Mouse (Mus musculus) heart, embryonic 11.5 days (tissue): Measurements from ENCODE around the gene Mapk8ip2. TPM values are rescaled to one million over a fixed set of nuclear protein-coding genes. Genes with fewer than 3 reads are reported as not detected.

Source experiments
- ATAC-seq: fragments of 200-750 bp; cut with Nextera tagmentation; replicated peaks from 2 replicates; pipeline ENCODE4 v1.8.0; 2017; ENCODE audit warnings: moderate library complexity; ENCODE audit not compliant: insufficient number of reproducible peaks, low FRiP score, low TSS enrichment
- H3K27ac ChIP-seq: fragments of 300-500 bp; sonication (generic); 2 replicates; pipeline ENCODE4 v1.5.1; 2014; ENCODE audit warnings: mild to moderate bottlenecking, low read depth, low read length
- H3K27me3 ChIP-seq: fragments of 300-500 bp; sonication (generic); 2 replicates; pipeline ENCODE4 v1.6.1; 2014; ENCODE audit warnings: mild to moderate bottlenecking, low read length, mixed read lengths; ENCODE audit not compliant: control insufficient read depth, insufficient read depth
- H3K36me3 ChIP-seq: fragments of 300-500 bp; sonication (generic); 2 replicates; pipeline ENCODE4 v1.6.1; 2014; ENCODE audit warnings: mild to moderate bottlenecking, low read length, moderate library complexity, mixed read lengths; ENCODE audit not compliant: control insufficient read depth, insufficient read depth
- H3K4me1 ChIP-seq: fragments of 300-500 bp; sonication (generic); 2 replicates; pipeline ENCODE4 v1.6.1; 2014; ENCODE audit warnings: low read length; ENCODE audit not compliant: control insufficient read depth, insufficient read depth
- H3K4me2 ChIP-seq: fragments of 300-500 bp; sonication (generic); 2 replicates; pipeline ENCODE4 v1.6.1; 2014; ENCODE audit warnings: mild to moderate bottlenecking, moderate library complexity
- H3K4me3 ChIP-seq: fragments of 300-500 bp; sonication (generic); 2 replicates; pipeline ENCODE4 v1.5.1; 2014; ENCODE audit warnings: low read depth, low read length
- H3K9ac ChIP-seq: fragments of 300-500 bp; sonication (generic); 2 replicates; pipeline ENCODE4 v1.6.1; 2014; ENCODE audit warnings: mild to moderate bottlenecking, low read depth, low read length, moderate library complexity
- H3K9me3 ChIP-seq: fragments of 300-500 bp; sonication (generic); replicated peaks from 2 replicates; pipeline ENCODE4 v1.6.1; 2016; ENCODE audit warnings: low read length; ENCODE audit not compliant: control insufficient read depth
- WGBS: fragments of 180-500 bp; shearing (Covaris S2); extraction: QIAGEN DNeasy Blood & Tissue Kit; methylation state at CpG from one replicate; pipeline ENCODE4 v1.1.7; 2014; ENCODE audit not compliant: insufficient replicate concordance; 5-methylcytosine and 5-hydroxymethylcytosine counted together
- polyA plus RNA-seq: library from polyadenylated mRNA; unstranded; fragments of >200 nt; fragmentation: Nextera tagmentation; extraction: Ambion mirVana; gene quantifications from 2 replicates; pipeline ENCODE4 v1.2.1, GENCODE M21; 2014

Mapk8ip2 gene
- polyA plus RNA-seq, 1 experiment from 2014 or later, result 0.19 TPM

DNA sequence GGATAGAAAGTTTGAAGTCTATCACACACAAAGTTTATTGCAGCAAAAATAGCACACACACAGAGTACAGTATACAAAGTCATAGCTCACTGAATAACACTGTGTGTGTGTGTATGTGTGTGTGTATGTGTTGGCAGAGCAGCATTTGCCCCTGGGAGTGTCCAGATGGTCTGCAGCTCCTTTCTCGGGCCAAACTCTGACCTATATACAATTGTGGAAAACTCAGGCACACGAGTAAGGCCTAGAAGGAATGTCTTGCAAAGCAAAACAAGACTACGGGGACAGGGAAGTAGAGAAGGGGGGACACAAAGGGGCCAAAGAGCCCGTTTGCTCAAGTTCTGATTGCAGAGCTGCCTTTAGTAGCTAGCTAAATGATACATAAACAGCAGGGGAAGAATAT lies 20.8 kb upstream of the Mapk8ip2 start:
- H3K4me2 ChIP-seq, result no peak overlapping the region
- no peaks in the 10 kb centered on the region for H3K27me3 ChIP-seq
- 82% methylated on average over 4 of the region's 4 CpGs for WGBS
- no peak overlapping the region for H3K4me3 ChIP-seq
- H3K4me1 ChIP-seq, result peaks cover 9% of the 10 kb centered on the region; the same call in 1 of the 2 replicates
- H3K9me3 ChIP-seq, result no peaks in the 10 kb centered on the region
- H3K9ac ChIP-seq, result no peak overlapping the region
- ATAC-seq, result no peak
- H3K36me3 ChIP-seq, result 0 out of 2 replicates have a peak, but pooled peaks cover under 1% of the 10 kb centered on the region
- no peak overlapping the region for H3K27ac ChIP-seq

DNA sequence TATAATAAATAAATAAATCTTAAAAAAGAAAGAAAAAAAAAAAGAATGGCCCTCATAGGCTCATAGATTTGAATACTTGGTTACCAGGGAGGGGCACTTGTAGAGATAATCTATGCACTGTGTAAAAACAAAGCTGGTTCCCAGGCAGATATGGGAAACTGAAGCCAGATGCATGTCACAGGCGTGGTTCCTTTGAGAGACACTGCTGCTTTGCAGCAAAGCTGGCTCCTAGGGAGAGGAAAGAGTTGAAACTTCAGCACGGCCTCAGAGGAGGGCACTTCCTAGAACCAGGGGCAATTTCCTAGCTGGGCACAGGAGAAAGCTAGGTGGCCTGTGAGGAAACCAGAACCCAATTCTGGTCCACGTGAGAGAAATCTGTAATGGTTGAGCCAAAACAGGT lies 19.6 kb upstream of the Mapk8ip2 start:
- peaks cover 4% of the 10 kb centered on the region; the same call in 1 of the 2 replicates for H3K4me1 ChIP-seq
- no peak overlapping the region for H3K4me2 ChIP-seq
- no peaks in the 10 kb centered on the region for H3K36me3 ChIP-seq
- H3K27ac ChIP-seq, result no peak overlapping the region
- WGBS, result 58% methylated on average over 3 of the region's 3 CpGs
- H3K27me3 ChIP-seq, result no peaks in the 10 kb centered on the region
- no peak for ATAC-seq
- no peaks in the 10 kb centered on the region for H3K9me3 ChIP-seq
- H3K4me3 ChIP-seq, result no peak overlapping the region
- no peak overlapping the region for H3K9ac ChIP-seq

DNA sequence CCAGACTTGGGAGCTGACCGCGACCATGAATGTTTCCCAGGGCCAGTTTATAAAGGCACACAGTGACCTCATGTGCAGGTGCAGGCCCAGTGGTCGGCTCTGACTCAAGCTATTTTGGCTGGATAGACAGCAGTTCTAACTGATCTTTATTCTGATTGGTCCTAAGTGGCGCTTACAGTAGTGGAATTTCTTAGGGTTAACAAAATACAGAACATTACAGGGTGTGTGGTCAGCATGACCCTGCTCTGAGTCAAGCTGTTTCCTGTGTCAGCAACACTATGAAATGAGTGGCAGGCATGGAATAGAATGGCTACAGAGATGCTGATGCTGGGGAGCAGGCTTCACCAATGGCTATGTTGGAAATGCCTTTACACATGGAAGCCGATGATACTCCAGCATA lies 17.8 kb upstream of the Mapk8ip2 start:
- H3K4me2 ChIP-seq, result no peak overlapping the region
- WGBS, result 75% methylated on average over 5 of the region's 5 CpGs
- H3K27me3 ChIP-seq, result no peaks in the 10 kb centered on the region
- no peak overlapping the region for H3K4me3 ChIP-seq
- no peak overlapping the region for H3K27ac ChIP-seq
- ATAC-seq, result no peak
- no peaks in the 10 kb centered on the region for H3K36me3 ChIP-seq
- no peak overlapping the region for H3K9ac ChIP-seq
- H3K9me3 ChIP-seq, result no peaks in the 10 kb centered on the region
- H3K4me1 ChIP-seq, result no peaks in the 10 kb centered on the region

DNA sequence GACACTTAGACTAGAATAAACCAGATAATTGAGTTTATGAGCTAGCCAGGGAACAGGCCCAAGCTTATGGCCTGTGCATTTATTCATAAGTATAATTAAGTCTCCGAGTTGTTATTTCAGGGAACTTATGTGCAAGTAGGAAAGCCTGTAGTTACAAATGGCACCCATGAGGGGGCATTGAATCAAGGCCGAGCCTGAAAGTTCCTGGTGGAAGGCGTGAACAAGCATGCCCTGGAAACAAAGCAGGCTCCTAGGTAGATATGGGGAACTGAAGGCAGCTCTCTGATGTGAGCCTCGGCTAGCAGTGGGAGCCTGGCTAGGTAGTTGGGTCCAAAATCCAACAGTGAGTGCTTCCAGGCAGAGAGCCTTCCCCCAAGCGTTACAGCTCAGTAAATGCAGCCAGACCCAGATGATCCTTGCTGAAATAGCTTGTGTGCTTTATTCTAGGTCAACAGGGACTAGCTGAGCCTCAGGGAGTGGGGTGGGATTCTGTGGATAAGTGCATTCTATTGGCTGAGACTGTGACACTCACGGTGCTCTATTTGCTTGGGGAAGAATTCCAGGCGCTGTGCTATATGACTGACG lies 11.1 kb upstream of the Mapk8ip2 start:
- Histone ChIP-seq H3K36me3 (no peaks in the 10 kb centered on the region), H3K27me3 (no peaks in the 10 kb centered on the region), H3K27ac (no peak overlapping the region), H3K4me3 (no peak overlapping the region), H3K4me1 (no peaks in the 10 kb centered on the region), H3K4me2 (no peak overlapping the region), H3K9me3 (no peaks in the 10 kb centered on the region), H3K9ac (no peak overlapping the region)
- ATAC-seq, result no peak
- WGBS, result 31% methylated on average over 8 of the region's 8 CpGs

DNA sequence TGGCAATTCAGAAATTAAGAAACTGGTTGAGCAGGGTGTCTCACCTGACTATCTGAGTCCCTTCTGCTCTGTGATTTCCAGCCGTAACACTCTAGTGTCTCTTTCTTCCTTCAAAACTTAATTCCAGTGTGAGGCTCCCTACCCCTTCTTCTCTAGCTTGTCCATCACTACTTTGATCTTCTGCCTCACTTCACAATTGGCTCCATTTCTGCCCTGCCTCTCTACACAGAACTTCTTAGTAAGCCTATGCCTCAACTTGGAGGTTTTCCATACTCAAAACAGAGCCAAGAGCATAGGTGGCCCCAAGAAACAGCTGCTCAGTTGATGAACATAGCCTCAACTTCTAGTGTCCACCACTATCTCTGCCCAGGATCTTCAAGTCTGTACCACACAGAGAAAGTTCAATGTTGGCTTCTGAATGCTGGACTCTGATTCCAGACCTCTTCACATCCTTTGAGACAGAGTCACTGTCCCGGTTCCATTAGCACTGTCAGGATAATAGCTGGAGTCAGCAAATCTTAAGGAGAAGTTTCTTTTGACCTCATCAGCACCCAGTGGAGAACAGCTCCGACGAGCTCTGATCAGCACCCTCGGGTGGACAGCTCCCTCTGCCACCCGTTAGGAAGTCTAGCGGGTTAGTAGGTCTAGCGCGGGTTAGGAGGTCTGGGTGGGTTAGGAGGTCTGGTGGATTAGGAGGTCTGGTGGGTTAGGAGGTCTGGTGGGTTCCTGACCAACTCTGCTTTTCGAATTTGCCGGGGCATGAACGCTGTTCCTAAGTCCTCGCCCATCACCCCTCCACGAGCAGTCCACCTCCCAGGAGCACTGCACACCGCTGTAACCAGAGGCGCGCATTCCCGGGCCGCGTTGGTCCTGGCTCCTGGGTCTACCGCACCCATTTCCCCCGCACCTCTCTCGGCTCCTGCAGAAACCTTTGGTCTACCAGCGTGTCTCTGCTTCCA lies 528 bp upstream of the Mapk8ip2 start:
- peaks cover 8% of the 10 kb centered on the region for H3K4me1 ChIP-seq
- ATAC-seq, result 0 out of 2 replicates have a peak, but pooled peaks have one; percentile 9
- no peak overlapping the region for H3K27ac ChIP-seq
- peaks cover 52% of the 10 kb centered on the region for H3K27me3 ChIP-seq
- H3K4me3 ChIP-seq, result peak overlapping the region; percentile 56
- H3K4me2 ChIP-seq, result peak overlapping the region; percentile 97
- H3K9ac ChIP-seq, result no peak overlapping the region
- no peaks in the 10 kb centered on the region for H3K36me3 ChIP-seq
- 5% methylated on average over 21 of the region's 24 CpGs for WGBS
- no peaks in the 10 kb centered on the region for H3K9me3 ChIP-seq

DNA sequence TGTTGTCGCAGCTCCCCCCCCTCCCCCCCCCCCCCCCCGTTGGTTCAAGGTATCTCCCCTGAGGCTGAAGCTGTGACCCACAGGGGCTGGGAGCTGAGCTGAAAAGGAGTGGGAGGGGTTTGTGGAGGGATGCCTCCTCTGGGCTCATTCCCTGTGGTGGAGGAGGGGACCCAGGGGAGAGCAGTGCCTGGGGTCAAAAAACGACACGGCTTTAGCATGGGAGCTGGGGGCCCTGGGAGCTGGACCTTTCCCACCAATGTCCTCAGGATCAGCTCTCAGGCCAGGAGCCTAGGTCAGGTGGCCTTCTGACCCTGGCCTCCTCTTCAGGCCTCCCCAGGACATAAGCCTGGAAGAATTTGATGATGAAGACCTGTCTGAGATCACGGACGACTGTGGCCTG lies 1.1 kb downstream of the Mapk8ip2 start:
- Histone ChIP-seq H3K4me1 (peaks cover 8% of the 10 kb centered on the region), H3K4me2 (peak overlapping the region; percentile 97), H3K27ac (no peak overlapping the region), H3K9ac (no peak overlapping the region), H3K4me3 (no peak overlapping the region), H3K36me3 (no peaks in the 10 kb centered on the region), H3K9me3 (no peaks in the 10 kb centered on the region), H3K27me3 (peaks cover 56% of the 10 kb centered on the region)
- ATAC-seq, result no peak
- 31% methylated on average over 4 of the region's 6 CpGs for WGBS

DNA sequence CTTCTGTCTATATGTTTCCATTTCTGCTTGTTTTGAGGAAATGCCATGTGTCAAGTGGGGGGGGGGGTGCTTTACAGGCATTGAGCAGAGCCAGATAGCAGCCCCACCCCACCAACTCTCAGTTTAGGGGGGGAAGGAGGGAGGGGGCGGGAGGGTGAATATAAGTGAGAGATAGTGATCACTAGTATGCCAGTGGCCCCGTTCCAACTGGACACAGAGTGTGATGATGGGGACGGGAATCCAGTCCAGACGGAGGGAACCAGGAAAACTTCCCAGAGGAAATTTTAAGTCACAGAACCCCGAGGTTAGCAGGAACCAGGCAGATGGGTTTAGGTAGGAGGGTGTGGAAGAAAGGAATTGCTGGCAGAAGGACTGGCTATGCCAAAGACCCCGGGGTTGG lies 1.9 kb downstream of the Mapk8ip2 start:
- peaks cover 8% of the 10 kb centered on the region for H3K4me1 ChIP-seq
- H3K27ac ChIP-seq, result no peak overlapping the region
- no peaks in the 10 kb centered on the region for H3K9me3 ChIP-seq
- WGBS, result 68% methylated on average over 6 of the region's 6 CpGs
- peaks cover 61% of the 10 kb centered on the region for H3K27me3 ChIP-seq
- no peak overlapping the region for H3K9ac ChIP-seq
- no peak overlapping the region for H3K4me2 ChIP-seq
- no peaks in the 10 kb centered on the region for H3K36me3 ChIP-seq
- no peak for ATAC-seq
- H3K4me3 ChIP-seq, result no peak overlapping the region

DNA sequence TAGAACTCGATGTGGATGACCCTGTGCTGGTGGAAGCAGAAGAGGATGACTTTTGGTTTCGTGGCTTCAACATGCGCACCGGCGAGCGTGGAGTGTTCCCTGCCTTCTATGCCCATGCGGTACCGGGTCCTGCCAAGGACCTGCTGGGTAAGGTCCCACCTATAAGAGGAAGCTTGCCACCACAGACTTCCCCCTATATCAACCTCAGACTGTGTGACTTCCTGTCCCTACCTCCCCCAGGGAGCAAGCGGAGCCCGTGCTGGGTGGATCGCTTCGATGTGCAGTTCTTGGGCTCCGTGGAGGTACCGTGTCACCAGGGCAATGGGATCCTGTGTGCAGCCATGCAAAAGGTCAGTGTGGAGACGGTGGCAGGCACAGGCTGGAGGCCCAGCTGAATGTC lies 5.2 kb downstream of the Mapk8ip2 start:
- H3K4me2 ChIP-seq, result no peak overlapping the region
- peaks cover 4% of the 10 kb centered on the region for H3K4me1 ChIP-seq
- H3K4me3 ChIP-seq, result no peak overlapping the region
- H3K9ac ChIP-seq, result no peak overlapping the region
- no peaks in the 10 kb centered on the region for H3K9me3 ChIP-seq
- 85% methylated on average over 15 of the region's 15 CpGs for WGBS
- ATAC-seq, result no peak
- H3K27ac ChIP-seq, result no peak overlapping the region
- H3K27me3 ChIP-seq, result peaks cover 51% of the 10 kb centered on the region
- no peaks in the 10 kb centered on the region for H3K36me3 ChIP-seq
